Comparison of ENCODE assay signal across 18 mouse cellular contexts in the genomic region with DNA sequence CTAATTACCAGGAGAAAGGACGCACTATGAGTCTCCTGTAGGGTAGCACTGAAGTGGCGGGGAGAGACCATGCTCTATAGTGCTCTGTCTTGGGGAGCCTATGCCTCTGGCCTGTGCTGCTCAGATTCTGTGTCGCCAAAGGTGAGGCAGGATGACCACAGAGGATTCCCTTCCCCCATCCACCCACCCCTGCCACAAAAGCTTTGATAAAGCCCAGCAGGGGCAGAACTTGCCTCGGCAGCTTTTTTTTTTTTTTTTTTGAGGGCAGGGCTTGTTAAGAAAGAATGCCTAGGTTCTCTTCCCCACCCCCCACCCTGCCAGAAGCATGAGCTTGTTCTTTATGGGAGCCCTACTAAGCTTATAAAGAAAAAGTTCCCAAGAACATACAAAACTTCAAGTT. TPM values are rescaled to one million over a fixed set of nuclear protein-coding genes. Genes with fewer than 3 reads are reported as not detected.
"Had no signal": no experiment of that assay in that cellular context is flagged by ENCODE, and none has a peak within 500 bp of the region (broad histone marks: within the 10 kb centered on the region; RNA-seq: fewer than 3 reads in every experiment).

No protein-coding gene starts in this region.

- H3K4me3 ChIP-seq: midbrain, embryonic 10.5 days; midbrain, embryonic 12.5 days; neural tube, embryonic 12.5 days; stomach, embryonic 15.5 days had no signal

- ATAC-seq: midbrain, embryonic 16.5 days had no signal

- H3K9me3 ChIP-seq: midbrain, embryonic 10.5 days; midbrain, embryonic 12.5 days; neural tube, embryonic 12.5 days; stomach, embryonic 15.5 days had no signal

- H3K27ac ChIP-seq: midbrain, embryonic 10.5 days; midbrain, embryonic 12.5 days; neural tube, embryonic 12.5 days; stomach, embryonic 15.5 days; stomach, postnatal 0 days had no signal

- H3K4me1 ChIP-seq: midbrain, embryonic 10.5 days; midbrain, embryonic 12.5 days; neural tube, embryonic 12.5 days; stomach, embryonic 15.5 days had no signal

- H3K36me3 ChIP-seq: midbrain, embryonic 10.5 days; midbrain, embryonic 12.5 days; neural tube, embryonic 12.5 days; stomach, embryonic 15.5 days had no signal

- H3K9ac ChIP-seq: lung, embryonic 14.5 days; midbrain, embryonic 12.5 days; neural tube, embryonic 12.5 days; stomach, embryonic 15.5 days had no signal

- DNase-seq: lung, adult 18-20 months; lung, embryonic 14.5 days; lung, postnatal 10 days; lung, postnatal 4 days; midbrain, embryonic 14.5 days; right cerebral cortex, postnatal 14 days; thymus, adult 2 months; thymus, postnatal 25 days; thymus, postnatal 4 days had no signal

- H3K27me3 ChIP-seq: stomach, embryonic 15.5 days had no signal

- H3K4me2 ChIP-seq: lung, embryonic 14.5 days; midbrain, embryonic 12.5 days; neural tube, embryonic 12.5 days; stomach, embryonic 15.5 days had no signal

RNA-seq across cellular contexts. Expression of gene Dusp9, which starts 5.9 kb away (rescaled TPM):
- total RNA-seq: neutrophil, adult 5-6 weeks had no signal

RNA-seq across cellular contexts. Expression of gene Pnck, which starts 14.8 kb away (rescaled TPM):
- total RNA-seq: megakaryocyte, adult 5-6 weeks; megakaryocyte-erythroid progenitor cell, adult 5-6 weeks; neutrophil, adult 5-6 weeks had no signal

RNA-seq across cellular contexts. Expression of gene Slc6a8, which starts 27.8 kb away (rescaled TPM):
- total RNA-seq: megakaryocyte, adult 5-6 weeks; megakaryocyte-erythroid progenitor cell, adult 5-6 weeks; neutrophil, adult 5-6 weeks had no signal
